Mouse (Mus musculus) MEL (cell line): ENCODE data around the gene Ccl17. TPM values are rescaled to one million over a fixed set of nuclear protein-coding genes. Genes with fewer than 3 reads are reported as not detected.

Source experiments
- DNase-seq: peaks from one replicate; pipeline ENCODE4 v3.0.0; 2011; ENCODE audit warnings: low read depth, low spot score
- H3K27ac ChIP-seq: 2 replicates; pipeline ENCODE4 v1.5.1; 2012; ENCODE audit warnings: low read depth, mild to moderate bottlenecking, control low read depth, low read length, moderate library complexity; ENCODE audit not compliant: control insufficient read depth
- H3K27me3 ChIP-seq, 2 experiments: fragments of 150-350 bp in 1 of 2; sonication (generic) in 1 of 2; 2 replicates each; pipeline ENCODE4 v1.6.1; 2012; ENCODE audit warnings: low read length in 2 of 2, mild to moderate bottlenecking in 2 of 2, improper control_type of control experiment in 1 of 2, moderate library complexity in 1 of 2; ENCODE audit not compliant: insufficient read depth in 2 of 2, control insufficient read depth in 1 of 2
- H3K36me3 ChIP-seq, 2 experiments: 2 replicates each; pipeline ENCODE4 v1.6.1; 2012 to 2014; ENCODE audit warnings: low read length in 2 of 2, improper control_type of control experiment in 1 of 2, inconsistent platforms in 1 of 2, mild to moderate bottlenecking in 1 of 2; ENCODE audit not compliant: insufficient read depth in 2 of 2, control insufficient read depth in 1 of 2
- H3K4me1 ChIP-seq, 2 experiments: fragments of 150-350 bp in 1 of 2; sonication (generic) in 1 of 2; 2 replicates each; pipeline ENCODE4 v1.6.1; 2012; ENCODE audit warnings: low read length in 2 of 2, improper control_type of control experiment in 1 of 2, mild to moderate bottlenecking in 1 of 2; ENCODE audit not compliant: insufficient read depth in 2 of 2, control insufficient read depth in 1 of 2
- H3K4me3 ChIP-seq, 2 experiments: fragments of 150-350 bp in 1 of 2; sonication (generic) in 1 of 2; 2 replicates each; pipeline ENCODE4 v1.5.1; 2012; ENCODE audit warnings: low read depth in 2 of 2, low read length in 2 of 2, mild to moderate bottlenecking in 2 of 2, moderate library complexity in 2 of 2, control low read depth in 1 of 2, improper control_type of control experiment in 1 of 2; ENCODE audit not compliant: control insufficient read depth in 1 of 2, insufficient read depth in 1 of 2
- H3K79me2 ChIP-seq: 2 replicates; pipeline ENCODE4 v1.6.1; 2012; ENCODE audit warnings: mild to moderate bottlenecking, low read length, moderate library complexity; ENCODE audit not compliant: control insufficient read depth, poor library complexity, insufficient read depth
- H3K9ac ChIP-seq: 2 replicates; pipeline ENCODE4 v1.6.1; 2012; ENCODE audit warnings: low read depth, mild to moderate bottlenecking, control low read depth, low read length, moderate library complexity; ENCODE audit not compliant: control insufficient read depth, poor library complexity, severe bottlenecking
- H3K9me3 ChIP-seq: fragments of 150-350 bp; sonication (generic); replicated peaks from 2 replicates; pipeline ENCODE4 v1.6.1; 2012; ENCODE audit warnings: mild to moderate bottlenecking, low read length, improper control_type of control experiment, moderate library complexity; ENCODE audit not compliant: insufficient read depth
- CTCF ChIP-seq, 3 experiments: IDR thresholded peaks in 2 of 3; conservative IDR thresholded peaks in 1 of 3; 2 replicates each; pipeline ENCODE4 v1.5.1; 2011 to 2012; ENCODE audit warnings: low read length in 3 of 3, low read depth in 2 of 3, mild to moderate bottlenecking in 2 of 3, improper control_type of control experiment in 1 of 3, inconsistent platforms in 1 of 3, mixed read lengths in 1 of 3, moderate library complexity in 1 of 3; ENCODE audit not compliant: control insufficient read depth in 1 of 3, insufficient read depth in 1 of 3, poor library complexity in 1 of 3, severe bottlenecking in 1 of 3
- E2F4 ChIP-seq: IDR thresholded peaks from 2 replicates; pipeline ENCODE4 v1.6.1; 2011; ENCODE audit warnings: low read depth, low read length, improper control_type of control experiment, borderline replicate concordance
- ELF1 ChIP-seq: IDR thresholded peaks from 2 replicates; pipeline ENCODE4 v1.6.1; 2014; ENCODE audit warnings: low read depth, mild to moderate bottlenecking, inconsistent platforms, low read length, improper control_type of control experiment, moderate library complexity
- GABPA ChIP-seq: IDR thresholded peaks from 2 replicates; pipeline ENCODE4 v1.6.1; 2012; ENCODE audit warnings: low read depth, mild to moderate bottlenecking, inconsistent platforms, low read length, improper control_type of control experiment, moderate library complexity
- MAFK ChIP-seq: IDR thresholded peaks from 2 replicates; pipeline ENCODE4 v1.6.1; 2011; ENCODE audit warnings: low read depth, mild to moderate bottlenecking, low read length, improper control_type of control experiment, borderline replicate concordance
- MAX ChIP-seq: IDR thresholded peaks from 2 replicates; pipeline ENCODE4 v1.6.1; 2011; ENCODE audit warnings: low read length, improper control_type of control experiment
- MYB ChIP-seq: IDR thresholded peaks from 2 replicates; pipeline ENCODE4 v1.6.1; 2011; ENCODE audit warnings: mild to moderate bottlenecking, low read depth, low read length, improper control_type of control experiment
- MYC ChIP-seq: IDR thresholded peaks from 2 replicates; pipeline ENCODE4 v1.6.1; 2011; ENCODE audit warnings: low read depth, mild to moderate bottlenecking, low read length, improper control_type of control experiment, moderate library complexity
- NELFE ChIP-seq: IDR thresholded peaks from 2 replicates; pipeline ENCODE4 v1.6.1; 2011; ENCODE audit warnings: low read depth, low read length, improper control_type of control experiment
- POLR2A ChIP-seq, 2 experiments: IDR thresholded peaks; 2 replicates each; pipeline ENCODE4 v1.6.1; 2011 to 2012; ENCODE audit warnings: low read length in 2 of 2, mild to moderate bottlenecking in 2 of 2, control low read depth in 1 of 2, improper control_type of control experiment in 1 of 2, low read depth in 1 of 2, moderate library complexity in 1 of 2; ENCODE audit not compliant: control insufficient read depth in 1 of 2, insufficient read depth in 1 of 2, poor library complexity in 1 of 2
- POLR2AphosphoS5 ChIP-seq: IDR thresholded peaks from 2 replicates; pipeline ENCODE4 v1.6.1; 2012; ENCODE audit warnings: low read depth, borderline replicate concordance, mild to moderate bottlenecking, inconsistent platforms, low read length, moderate library complexity, mixed read lengths
- RAD21 ChIP-seq: IDR thresholded peaks from 2 replicates; pipeline ENCODE4 v1.6.1; 2011; ENCODE audit warnings: mild to moderate bottlenecking, low read depth, low read length, improper control_type of control experiment
- RCOR1 ChIP-seq: IDR thresholded peaks from 2 replicates; pipeline ENCODE4 v1.6.1; 2012; ENCODE audit warnings: low read depth, mild to moderate bottlenecking, inconsistent platforms, low read length, improper control_type of control experiment
- SIN3A ChIP-seq: IDR thresholded peaks from 2 replicates; pipeline ENCODE4 v1.6.1; 2012; ENCODE audit warnings: low read length, improper control_type of control experiment, inconsistent platforms
- SMC3 ChIP-seq: IDR thresholded peaks from 2 replicates; pipeline ENCODE4 v1.6.1; 2011; ENCODE audit warnings: low read depth, low read length, improper control_type of control experiment
- TBP ChIP-seq: IDR thresholded peaks from 2 replicates; pipeline ENCODE4 v1.8.0; 2011; ENCODE audit warnings: low read depth, low read length, improper control_type of control experiment
- USF1 ChIP-seq: IDR thresholded peaks from 2 replicates; pipeline ENCODE4 v1.6.1; 2014; ENCODE audit warnings: low read depth, mild to moderate bottlenecking, inconsistent platforms, low read length, improper control_type of control experiment, moderate library complexity
- ZC3H11A ChIP-seq: IDR thresholded peaks from 2 replicates; pipeline ENCODE4 v1.6.1; 2012; ENCODE audit warnings: low read depth, mild to moderate bottlenecking, inconsistent platforms, low read length, improper control_type of control experiment
- ZMIZ1 ChIP-seq: IDR thresholded peaks from 2 replicates; pipeline ENCODE4 v1.6.1; 2012; ENCODE audit warnings: low read depth, mild to moderate bottlenecking, inconsistent platforms, low read length, improper control_type of control experiment, moderate library complexity
- ZNF384 ChIP-seq: IDR thresholded peaks from 2 replicates; pipeline ENCODE4 v1.6.1; 2012; ENCODE audit warnings: low read depth, mild to moderate bottlenecking, inconsistent platforms, low read length, improper control_type of control experiment
- polyA plus RNA-seq, 2 experiments: library from polyadenylated mRNA; stranded (reverse) in 1 of 2; unstranded in 1 of 2; fragments of >175 nt in 1 of 2; fragments of >200 nt in 1 of 2; gene quantifications; 2 replicates each; pipeline versions ENCODE4 v1.2.1 to v1.2.4; 2012; ENCODE audit warnings: low replicate concordance in 2 of 2, low read depth in 1 of 2; ENCODE audit not compliant: insufficient read length in 2 of 2, insufficient read depth in 1 of 2, missing spikeins in 1 of 2
- total RNA-seq: library from RNA; depleted of rRNA; stranded (reverse); fragments of 300-350 nt; gene quantifications from 2 replicates; pipeline ENCODE4 v1.2.3, GENCODE M21; 2012

The Ccl17 gene
- total and polyA plus RNA-seq, 3 experiments: 0.43 TPM; not detected in 2

DNA sequence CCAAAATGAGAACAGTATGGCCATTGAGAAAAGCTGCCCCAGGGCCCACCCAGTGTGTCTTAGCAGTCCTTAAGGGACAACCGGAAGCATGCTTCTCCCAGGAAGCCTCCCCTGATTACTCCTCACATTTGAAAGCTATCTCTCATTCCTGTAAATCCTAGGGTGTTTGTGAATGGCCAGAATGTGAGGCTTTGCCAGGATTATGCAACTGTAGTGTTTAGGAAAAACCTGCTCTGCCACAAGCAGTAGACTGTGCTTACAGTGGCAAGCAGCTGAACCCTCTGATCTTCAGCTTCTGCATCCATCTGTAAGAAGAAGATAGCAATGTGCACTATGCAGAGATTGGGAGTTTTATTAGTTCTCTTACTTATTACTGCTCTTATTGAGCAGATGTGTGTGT lies 35.7 kb upstream of the Ccl17 start:
- H3K4me1 ChIP-seq: no peaks in the 10 kb centered on the region
- no peak overlapping the region for H3K27ac ChIP-seq
- no peaks in the 10 kb centered on the region for H3K36me3 ChIP-seq
- TF ChIP-seq ZMIZ1: no peak
- TF ChIP-seq E2F4: no peak
- no peak for TF ChIP-seq MYC
- TF ChIP-seq RAD21: no peak
- TF ChIP-seq USF1: no peak
- TF ChIP-seq TBP: no peak
- no peak for TF ChIP-seq ZNF384
- no peak for TF ChIP-seq POLR2A (IDR thresholded peaks at IDR 0.05; ENCODE audit: control insufficient read depth in 1 of 2, insufficient read depth in 1 of 2, low read depth in 1 of 2, low read length in 2 of 2, poor library complexity in 1 of 2)
- no peak for TF ChIP-seq MYB
- no peak for TF ChIP-seq SMC3
- TF ChIP-seq RCOR1: no peak
- TF ChIP-seq GABPA: no peak
- TF ChIP-seq POLR2AphosphoS5: no peak
- no peak for TF ChIP-seq SIN3A
- no peak for TF ChIP-seq ELF1
- no peak for TF ChIP-seq ZC3H11A
- no peak for TF ChIP-seq MAFK
- no peak for TF ChIP-seq MAX
- H3K27me3 ChIP-seq: no peaks in the 10 kb centered on the region
- H3K79me2 ChIP-seq: no peaks in the 10 kb centered on the region
- DNase-seq: no peak
- H3K9ac ChIP-seq: no peak overlapping the region
- no peak overlapping the region for H3K4me3 ChIP-seq
- no peaks in the 10 kb centered on the region for H3K9me3 ChIP-seq

DNA sequence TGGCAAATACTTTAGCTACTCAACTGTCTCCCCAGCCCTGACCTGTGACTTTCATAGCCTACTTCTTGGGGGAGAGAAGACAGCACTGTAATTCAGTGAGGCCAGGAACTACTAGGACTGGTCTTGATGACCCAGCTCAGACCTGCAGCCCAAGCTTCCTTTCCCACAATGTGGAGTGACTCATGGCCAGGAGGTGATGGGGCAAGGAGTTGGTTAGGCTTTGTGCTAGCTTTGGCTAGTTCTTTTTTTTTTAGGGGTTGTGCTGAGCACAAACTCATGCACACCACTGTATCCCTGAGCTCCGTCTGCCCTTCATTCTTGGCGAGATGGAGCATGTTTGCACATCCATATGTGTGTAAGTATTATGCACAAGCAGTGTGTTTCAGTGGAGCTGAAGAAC lies 33.9 kb upstream of the Ccl17 start:
- TF ChIP-seq USF1 (no peak), CTCF (IDR thresholded peaks at IDR 0.05 in 2 of 3, conservative IDR thresholded peaks at IDR 0.05 in 1 of 3; ENCODE audit: control insufficient read depth in 1 of 3, insufficient read depth in 1 of 3, low read depth in 2 of 3, low read length in 3 of 3, poor library complexity in 1 of 3, severe bottlenecking in 1 of 3) (no peak), ZC3H11A (no peak), RCOR1 (no peak), POLR2A (IDR thresholded peaks at IDR 0.05; ENCODE audit: control insufficient read depth in 1 of 2, insufficient read depth in 1 of 2, low read depth in 1 of 2, low read length in 2 of 2, poor library complexity in 1 of 2) (no peak), NELFE (no peak)
- no peak overlapping the region for H3K9ac ChIP-seq
- no peaks in the 10 kb centered on the region for H3K36me3 ChIP-seq
- H3K9me3 ChIP-seq: no peaks in the 10 kb centered on the region
- no peak for DNase-seq
- H3K79me2 ChIP-seq: no peaks in the 10 kb centered on the region
- no peak overlapping the region for H3K27ac ChIP-seq
- no peaks in the 10 kb centered on the region for H3K27me3 ChIP-seq
- H3K4me3 ChIP-seq: no peak overlapping the region
- no peaks in the 10 kb centered on the region for H3K4me1 ChIP-seq
